Mouse (Mus musculus) hindbrain, embryonic 10.5 days (tissue): ENCODE measurements around the gene Abcg2. TPM values are rescaled to one million over a fixed set of nuclear protein-coding genes. Genes with fewer than 3 reads are reported as not detected.

ENCODE experiments used
- DNase-seq: peaks from one replicate; pipeline ENCODE4 v3.0.0-alpha.2; 2017; ENCODE audit warnings: low spot score
- H3K27ac ChIP-seq: fragments of 300-500 bp; sonication (generic); 2 replicates; pipeline ENCODE4 v1.5.1; 2016; ENCODE audit warnings: mild to moderate bottlenecking, moderate library complexity
- H3K27me3 ChIP-seq: fragments of 300-500 bp; sonication (generic); 2 replicates; pipeline ENCODE4 v1.6.1; 2016; ENCODE audit warnings: mild to moderate bottlenecking; ENCODE audit not compliant: poor library complexity, insufficient read depth, severe bottlenecking
- H3K36me3 ChIP-seq: fragments of 300-500 bp; sonication (generic); 2 replicates; pipeline ENCODE4 v1.6.1; 2016; ENCODE audit warnings: mild to moderate bottlenecking, moderate library complexity
- H3K4me1 ChIP-seq: fragments of 300-500 bp; sonication (generic); replicated peaks from 2 replicates; pipeline ENCODE4 v1.6.1; 2016; ENCODE audit warnings: mild to moderate bottlenecking
- H3K4me3 ChIP-seq: fragments of 300-500 bp; sonication (generic); 2 replicates; pipeline ENCODE4 v1.5.1; 2016; ENCODE audit warnings: mild to moderate bottlenecking, moderate library complexity
- H3K9me3 ChIP-seq: fragments of 300-500 bp; sonication (generic); 2 replicates; pipeline ENCODE4 v1.6.1; 2016; ENCODE audit warnings: mild to moderate bottlenecking, moderate library complexity
- WGBS: fragments of 180-500 bp; shearing (Covaris S2); methylation state at CpG from one replicate; pipeline ENCODE4 v1.1.7; 2016; 5-methylcytosine and 5-hydroxymethylcytosine counted together
- polyA plus RNA-seq: library from polyadenylated mRNA; unstranded; fragments of >200 nt; fragmentation: Nextera tagmentation; extraction: Ambion mirVana; gene quantifications from 2 replicates; pipeline ENCODE4 v1.2.1, GENCODE M21; 2016

Abcg2 gene
- polyA plus RNA-seq, 1 experiment from 2014 or later: 41.6 TPM

DNA sequence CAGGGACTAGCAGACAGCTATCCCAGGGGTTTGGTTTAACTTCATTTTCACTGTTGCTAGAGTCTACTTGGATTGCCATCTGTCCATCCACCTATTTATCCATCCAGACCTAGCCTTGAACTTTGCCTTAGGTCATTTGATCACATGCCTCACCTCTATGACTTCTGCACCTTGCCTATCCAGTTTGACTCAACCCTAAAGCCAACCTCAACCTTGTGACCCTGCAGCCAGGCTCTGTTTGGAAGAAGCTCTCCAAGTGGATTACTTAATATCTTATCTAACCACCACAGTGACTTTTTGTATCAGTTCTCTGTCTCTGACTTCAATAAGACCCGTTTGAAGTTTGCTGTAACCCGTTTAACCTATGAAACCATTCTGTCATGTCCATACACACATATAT, 149.5 kb downstream of the Abcg2 start:
- H3K9me3 ChIP-seq: no peaks in the 10 kb centered on the region
- WGBS: 85% methylated on average over 2 of the region's 2 CpGs
- H3K36me3 ChIP-seq: no peaks in the 10 kb centered on the region
- H3K27me3 ChIP-seq: no peaks in the 10 kb centered on the region
- H3K27ac ChIP-seq: no peak overlapping the region
- no peak overlapping the region for H3K4me3 ChIP-seq
- DNase-seq: no peak
- H3K4me1 ChIP-seq: no peaks in the 10 kb centered on the region

DNA sequence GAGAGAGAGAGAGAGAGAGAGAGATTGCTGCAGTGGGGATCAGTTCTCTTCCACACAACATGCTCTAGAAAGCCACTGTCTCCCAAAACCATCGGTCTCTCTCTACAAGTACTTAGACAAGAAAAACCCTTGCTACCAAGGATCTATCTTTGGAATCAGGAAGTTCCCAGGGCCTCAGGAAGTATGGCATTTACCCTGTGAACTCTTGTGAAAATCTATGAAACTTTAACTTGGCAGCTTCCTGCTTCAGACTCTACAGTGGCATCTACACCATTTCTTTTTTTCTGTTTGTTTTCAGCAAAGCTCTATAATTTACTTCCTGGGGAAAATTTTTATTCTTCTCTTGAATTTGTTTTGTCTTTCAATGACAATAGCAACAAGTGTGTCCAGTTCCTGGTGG, 150.8 kb downstream of the Abcg2 start:
- H3K27ac ChIP-seq: no peak overlapping the region
- H3K4me3 ChIP-seq: no peak overlapping the region
- H3K9me3 ChIP-seq: no peaks in the 10 kb centered on the region
- WGBS: 84% methylated on average over 1 of the region's 1 CpGs
- H3K27me3 ChIP-seq: no peaks in the 10 kb centered on the region
- no peaks in the 10 kb centered on the region for H3K4me1 ChIP-seq
- no peaks in the 10 kb centered on the region for H3K36me3 ChIP-seq
- no peak for DNase-seq

Other genes starting within 250 kb of the Abcg2 start
- not detected in 2 replicates for gene Vmn1r30, start 141.1 kb upstream of the Abcg2 start, polyA plus RNA-seq
- gene Vmn1r31, start 109.2 kb upstream of the Abcg2 start, polyA plus RNA-seq: not detected in 2 replicates
- gene Herc3, start 246.9 kb downstream of the Abcg2 start, polyA plus RNA-seq: 5.2 and 6.8 TPM in 2 replicates